Mouse (Mus musculus): ENCODE measurements around the gene Gm7173. TPM values are rescaled to one million over a fixed set of nuclear protein-coding genes. Genes with fewer than 3 reads are reported as not detected.
A peak's percentile ranks its signal among the peaks of the same experiment; 100 is the strongest.

The Gm7173 gene
- polyA plus RNA-seq (2012; ENCODE audit: insufficient read depth, insufficient read length, missing spikeins), result not detected in 2 replicates

GRCm38 (mm10) chrX:79516977-79517645 lies at the start of gene Gm7173:
Gene Gm7173 (minus strand): TSS chrX:79517285.
- Histone ChIP-seq H3K27ac (replicated peaks; ENCODE audit: low read depth, low read length) (no peak within 1 kb of the TSS), H3K4me1 (ENCODE audit: control insufficient read depth, insufficient read depth, insufficient read length, low read length) (no peaks in the 10 kb centered on the region), H3K4me3 (ENCODE audit: insufficient read depth, low read depth, low read length) (peak within 1 kb of the TSS; percentile 68)

- no peak overlapping the region for H3K4me3 ChIP-seq (ENCODE audit: insufficient read depth, low read depth, low read length)
- H3K27ac ChIP-seq (replicated peaks; ENCODE audit: low read depth, low read length), result no peak overlapping the region
- no peaks in the 10 kb centered on the region for H3K4me1 ChIP-seq (ENCODE audit: control insufficient read depth, insufficient read depth, insufficient read length, low read length)
Observed at GRCm38 (mm10) chrX:79517646-79518016, 546 bp upstream of the Gm7173 start.

- Histone ChIP-seq H3K4me1 (ENCODE audit: control insufficient read depth, insufficient read depth, insufficient read length, low read length) (no peaks in the 10 kb centered on the region), H3K27ac (replicated peaks; ENCODE audit: low read depth, low read length) (no peak overlapping the region), H3K4me3 (ENCODE audit: insufficient read depth, low read depth, low read length) (no peak overlapping the region)
Observed at GRCm38 (mm10) chrX:79316790-79317189, 200.3 kb downstream of the Gm7173 start.

Other genes starting within 250 kb of the Gm7173 start
- gene Mageb16, start 154.2 kb upstream of the Gm7173 start, polyA plus RNA-seq (2012; ENCODE audit: insufficient read depth, insufficient read length, missing spikeins), result not detected in 2 replicates